Mouse (Mus musculus) inflammation-experienced regulatory T-cells, adult 6 months (primary cell): Measurements from ENCODE around the gene Alyref. TPM values are rescaled to one million over a fixed set of nuclear protein-coding genes. Genes with fewer than 3 reads are reported as not detected.

ENCODE experiments used
- ATAC-seq: one replicate; pipeline ENCODE4 v1.8.0; 2017
- polyA plus RNA-seq, 3 experiments: library from polyadenylated mRNA; unstranded; fragments of 100-300 nt; shearing (Covaris generic); gene quantifications; one replicate each; pipeline ENCODE4 v1.2.1; 2017

The Alyref gene
- polyA plus RNA-seq, 3 experiments from 2014 or later: 15.8 to 76.9 (median 47.7) TPM

- ATAC-seq: no peak
These were observed 27.1 kb upstream of the Alyref start, which contains the start of gene Sirt7 for GRCm38 (mm10) chr11:120625152-120625775. Sirt7 (minus strand) TSS chr11:120625240.

DNA sequence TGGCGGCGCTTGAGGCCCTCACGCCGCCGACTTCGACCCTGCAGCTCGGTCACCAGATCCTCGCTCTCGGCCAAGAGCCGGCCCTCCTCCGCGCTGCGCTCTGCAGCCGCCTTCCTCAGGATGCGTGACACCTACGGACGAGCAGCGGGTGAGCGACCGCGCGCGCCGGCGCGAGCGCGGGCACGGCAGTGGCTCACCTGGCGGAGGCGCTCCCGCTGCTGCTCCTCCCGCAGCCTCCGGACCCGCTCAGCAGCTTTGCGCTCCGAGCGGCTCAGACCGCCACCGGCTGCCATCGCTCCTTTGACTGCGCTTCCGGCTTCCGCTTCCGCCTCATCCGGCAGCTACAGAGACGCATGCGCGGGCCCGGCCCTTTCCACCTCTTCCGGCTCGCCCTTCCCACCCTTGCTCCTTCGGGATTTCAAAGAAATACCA lies 26.5 kb upstream of the Alyref start:
- ATAC-seq: peak; percentile 70

DNA sequence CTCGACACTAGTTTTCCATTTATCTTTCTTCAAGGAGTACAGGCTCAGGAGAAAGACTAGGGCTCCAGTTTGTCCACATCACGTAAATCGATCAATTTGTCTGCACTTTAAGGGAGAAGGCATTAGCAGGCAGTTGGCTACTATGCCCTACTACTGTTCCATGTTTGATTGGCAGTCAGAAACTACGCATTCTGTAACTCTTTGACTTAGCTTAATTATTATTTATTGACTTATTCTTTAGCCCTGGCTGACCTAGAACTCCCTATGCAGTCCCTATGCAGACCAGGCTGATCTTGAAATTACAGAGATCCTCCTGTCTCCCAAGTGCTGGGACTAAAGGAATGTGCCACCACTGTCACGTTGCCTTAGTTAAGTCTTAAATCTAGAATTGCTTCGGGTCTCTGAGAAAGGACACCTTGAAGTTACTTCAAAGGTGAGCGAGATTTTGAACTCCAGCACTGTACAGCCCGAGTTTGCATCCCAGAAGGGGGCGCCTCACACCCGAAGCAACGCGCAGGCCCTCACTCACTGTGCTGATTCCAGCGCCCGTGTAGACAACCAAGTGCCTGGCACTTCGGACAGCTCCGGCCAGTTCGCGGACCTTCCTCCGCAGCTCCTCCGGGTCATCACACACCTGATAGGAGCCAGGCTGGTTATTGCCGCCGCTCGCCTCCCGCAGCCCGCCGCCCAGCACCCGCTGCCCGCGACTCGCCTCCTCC lies 26.0 kb upstream of the Alyref start:
- peak; percentile 30 for ATAC-seq

- no peak for ATAC-seq
These were observed 24.6 kb upstream of the Alyref start for GRCm38 (mm10) chr11:120622805-120623204.

DNA sequence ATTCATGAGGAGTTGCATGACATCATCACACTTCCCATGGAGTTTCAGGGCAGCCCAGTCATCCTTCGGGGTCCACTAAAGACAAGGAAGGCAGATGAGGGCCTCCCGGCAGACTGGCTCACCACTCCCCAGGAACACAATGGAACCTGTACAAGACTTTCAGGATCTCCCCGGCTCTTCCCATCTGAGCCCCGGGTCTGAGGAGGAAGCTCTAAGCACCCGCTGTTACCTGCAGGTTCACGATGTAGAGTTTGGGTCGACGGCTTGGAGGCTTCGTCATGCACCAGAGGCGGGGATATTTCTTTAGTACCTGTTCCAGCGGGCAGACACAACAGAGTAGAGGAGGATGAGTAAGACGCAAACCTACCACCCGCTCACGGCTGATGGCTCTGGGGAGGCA lies 22.0 kb upstream of the Alyref start:
- ATAC-seq: no peak

GRCm38 (mm10) chr11:120618619-120619535 lies 20.7 kb upstream of the Alyref start:
- no peak for ATAC-seq

DNA sequence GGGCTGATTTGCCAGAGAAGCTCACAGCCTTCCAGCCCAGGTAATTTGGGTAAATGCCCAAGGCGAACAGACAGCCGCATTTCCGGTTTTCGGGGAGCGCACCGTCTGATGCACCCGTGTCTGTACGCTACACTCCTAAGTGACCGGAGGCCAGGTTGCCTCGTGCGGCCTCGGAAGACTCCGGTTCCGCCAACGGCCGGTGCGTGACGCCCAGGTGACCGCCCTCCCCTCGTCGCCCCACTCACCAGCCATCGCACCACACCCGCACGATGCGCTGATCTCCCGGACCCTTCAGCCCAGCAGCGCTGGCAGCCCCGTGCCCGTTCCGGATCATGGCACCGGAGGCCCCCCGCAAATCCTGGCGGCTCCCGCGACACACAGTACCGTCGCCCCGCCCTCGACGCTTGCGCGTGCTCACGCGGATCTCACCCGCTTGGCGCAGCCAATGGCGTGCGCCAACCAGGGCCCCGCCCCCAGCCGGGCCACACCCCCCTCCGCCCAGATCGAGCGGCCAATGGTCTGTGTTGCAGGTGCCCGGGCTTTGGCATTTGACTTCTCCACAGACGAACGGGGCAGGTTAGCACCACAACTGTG lies 19.5 kb upstream of the Alyref start, which contains the start of gene Pcyt2:
Gene Pcyt2 (minus strand): TSS at position 418 of the 594 bp plus-strand sequence.
- ATAC-seq: peak; percentile 94

DNA sequence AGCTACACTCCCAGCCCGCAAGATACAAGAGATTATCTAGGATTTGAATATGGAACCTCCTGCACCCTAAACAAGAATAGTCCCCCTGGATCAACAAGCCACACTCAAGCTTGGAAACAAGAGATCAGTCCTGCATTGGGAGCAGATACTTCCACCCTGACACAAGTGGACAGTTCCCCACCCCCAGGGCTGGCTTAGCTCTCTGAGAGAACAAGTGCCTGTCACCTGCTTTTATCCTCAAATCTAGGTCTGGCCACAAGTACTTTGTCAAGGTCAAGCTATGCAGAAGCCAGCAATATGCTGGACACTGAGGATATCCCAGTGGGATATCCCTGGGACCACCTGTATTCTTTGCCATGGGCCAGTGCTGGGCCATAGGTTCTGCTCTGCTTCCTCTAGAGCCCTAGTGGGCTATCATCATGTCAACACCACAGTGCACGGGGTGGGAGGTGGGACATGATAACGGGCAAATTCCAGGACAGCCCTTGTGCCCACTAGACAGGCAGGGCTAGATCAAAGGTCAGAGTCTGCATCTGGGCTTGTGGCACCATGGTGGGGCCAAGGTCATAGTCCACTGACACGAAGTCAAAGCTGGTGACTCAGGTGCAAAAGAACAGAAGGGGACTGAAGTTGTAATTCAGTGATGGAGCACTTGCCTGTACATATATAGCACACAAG lies 18.6 kb upstream of the Alyref start:
- ATAC-seq: no peak

DNA sequence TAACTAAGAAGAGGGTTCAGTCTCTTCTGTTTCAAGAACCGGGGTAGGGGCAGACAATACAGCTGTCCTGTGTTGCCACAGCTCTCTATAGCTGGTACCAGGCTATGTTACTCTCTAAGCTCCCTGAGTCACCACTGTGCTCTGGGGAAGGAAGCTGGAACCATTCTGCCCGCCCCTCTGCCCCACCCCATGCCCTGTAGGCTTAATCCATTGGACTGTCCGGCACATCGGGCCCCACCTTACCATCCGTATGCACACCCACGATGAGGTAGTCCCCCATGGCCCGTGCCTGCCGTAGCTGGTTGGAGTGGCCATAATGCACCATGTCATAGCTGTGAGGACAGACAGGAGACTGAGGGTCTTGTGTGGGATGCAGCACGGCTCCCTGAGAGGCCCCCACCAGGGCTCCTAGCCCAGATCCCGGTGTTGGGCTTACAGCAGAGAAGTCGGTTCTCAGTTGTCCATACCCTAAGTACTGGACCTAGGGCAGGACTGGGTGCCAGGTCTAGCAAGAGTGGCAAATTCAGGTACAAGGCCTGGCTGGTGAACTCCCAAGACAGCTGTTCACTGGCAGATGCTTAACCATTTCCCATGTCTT lies 17.5 kb upstream of the Alyref start:
- ATAC-seq: no peak

- no peak for ATAC-seq
These were observed 17.0 kb upstream of the Alyref start for GRCm38 (mm10) chr11:120615167-120615566.

- ATAC-seq: no peak
These were observed 15.8 kb upstream of the Alyref start for GRCm38 (mm10) chr11:120613976-120614375.

GRCm38 (mm10) chr11:120613481-120613972 lies 15.4 kb upstream of the Alyref start:
- no peak for ATAC-seq

DNA sequence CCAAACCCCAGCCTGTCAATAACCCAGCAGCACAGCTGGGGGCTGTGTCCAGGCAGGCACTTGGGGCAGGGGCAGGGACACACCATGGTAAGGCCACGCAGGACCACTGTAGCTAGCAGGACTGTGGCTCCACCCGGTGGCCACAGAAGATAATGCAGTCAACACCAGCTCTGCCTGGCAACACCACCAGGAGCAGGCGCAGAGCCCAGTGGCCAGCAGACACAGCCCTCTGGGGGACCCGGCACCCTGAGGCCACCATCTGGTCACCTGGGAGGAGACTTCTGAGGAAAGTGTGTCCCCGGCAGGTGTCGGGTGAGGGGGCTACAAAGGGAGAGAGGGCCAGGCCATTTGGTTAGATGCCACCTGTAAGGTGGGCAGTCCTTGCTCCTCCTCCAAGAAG lies 14.6 kb upstream of the Alyref start:
- peak; percentile 57 for ATAC-seq

DNA sequence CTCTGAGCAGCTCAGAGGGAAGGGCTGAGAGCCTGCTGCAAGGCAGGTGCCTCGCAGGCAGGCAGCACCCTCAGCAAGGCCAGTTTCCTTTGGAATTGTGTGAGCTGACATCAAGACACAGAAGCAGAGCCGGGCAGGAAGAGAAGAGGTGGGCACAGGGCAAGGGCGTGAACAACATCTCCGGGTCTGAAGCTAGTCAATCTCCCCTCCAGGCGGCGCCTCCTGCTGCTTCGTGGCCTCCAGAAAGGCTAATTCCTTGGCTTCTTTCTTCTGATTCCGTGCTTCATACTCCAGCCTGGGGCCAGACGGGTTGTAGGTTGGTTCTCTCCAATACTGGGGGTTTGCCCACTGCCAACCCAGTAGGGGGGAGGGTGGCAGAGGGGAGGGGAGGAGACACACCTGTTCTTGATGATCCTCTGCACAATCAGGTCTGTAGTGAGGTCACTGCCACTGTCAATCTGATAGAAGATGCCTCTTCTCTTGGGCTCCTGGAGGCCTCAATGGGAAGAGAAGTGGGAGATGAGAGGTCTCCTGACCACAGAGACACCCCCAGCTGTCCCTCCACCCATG lies 12.4 kb upstream of the Alyref start:
- ATAC-seq: no peak

GRCm38 (mm10) chr11:120609250-120609649 lies 11.1 kb upstream of the Alyref start:
- no peak for ATAC-seq

DNA sequence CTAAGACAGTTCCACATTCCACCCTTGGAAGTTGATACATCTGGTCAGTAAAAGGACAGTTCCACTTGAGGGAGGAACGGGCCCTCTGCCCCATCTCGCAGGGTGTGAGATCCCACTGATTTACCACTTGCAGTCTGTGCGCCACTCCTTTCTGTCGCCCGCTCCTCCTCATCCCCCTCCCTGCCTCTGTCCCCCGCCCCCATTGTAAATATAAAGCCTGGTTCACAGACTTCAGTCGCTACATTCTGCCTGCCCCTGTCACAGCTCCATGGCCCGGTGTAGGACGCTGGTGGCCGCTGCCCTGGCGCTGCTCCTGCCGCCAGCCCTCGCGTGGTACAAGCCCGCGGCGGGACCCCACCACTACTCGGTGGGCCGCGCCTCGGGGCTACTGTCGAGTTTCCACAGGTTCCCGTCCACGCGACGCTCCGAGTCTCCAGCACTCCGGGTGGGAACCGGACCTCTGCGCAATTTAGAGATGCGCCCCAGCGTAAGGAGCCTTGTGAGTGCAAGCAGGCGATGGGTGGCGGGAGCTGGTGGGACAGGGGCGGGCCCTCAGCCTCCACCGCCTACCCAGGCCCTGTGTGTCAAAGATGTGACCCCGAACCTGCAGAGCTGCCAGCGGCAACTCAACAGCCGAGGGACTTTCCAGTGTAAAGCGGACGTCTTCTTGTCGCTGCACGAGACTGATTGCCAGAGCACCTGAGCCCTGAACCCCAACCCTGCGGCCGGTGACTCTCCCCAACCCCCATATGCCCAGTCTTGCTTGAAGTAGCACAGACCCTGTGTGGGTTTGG lies 10.3 kb upstream of the Alyref start, which contains the start of gene Npb:
Gene Npb (plus strand): TSS at position 237 of the 794 bp plus-strand sequence.
- no peak for ATAC-seq

GRCm38 (mm10) chr11:120606764-120607163 lies 8.6 kb upstream of the Alyref start:
- no peak for ATAC-seq

DNA sequence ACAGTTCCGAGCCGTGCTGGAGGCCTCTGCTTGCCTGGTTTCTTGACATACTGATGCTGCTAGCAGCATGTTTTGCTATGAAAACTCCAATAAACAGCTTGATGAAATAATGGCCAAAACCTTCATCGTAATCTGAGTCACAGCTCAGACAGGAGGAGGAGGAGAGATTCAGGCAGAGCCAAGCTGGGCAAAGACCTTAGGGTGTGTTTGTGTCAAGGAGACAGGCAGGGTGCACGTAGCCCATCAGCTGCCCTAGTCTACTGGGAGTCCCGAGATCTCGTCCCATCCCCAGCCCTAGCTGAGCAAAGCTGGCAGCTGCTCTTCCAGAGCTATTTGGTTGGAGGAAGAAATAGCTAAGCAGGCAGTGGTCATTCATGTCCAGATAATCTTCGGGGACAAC lies 7.5 kb upstream of the Alyref start:
- no peak for ATAC-seq

GRCm38 (mm10) chr11:120603545-120603944 lies 5.4 kb upstream of the Alyref start:
- ATAC-seq: no peak

DNA sequence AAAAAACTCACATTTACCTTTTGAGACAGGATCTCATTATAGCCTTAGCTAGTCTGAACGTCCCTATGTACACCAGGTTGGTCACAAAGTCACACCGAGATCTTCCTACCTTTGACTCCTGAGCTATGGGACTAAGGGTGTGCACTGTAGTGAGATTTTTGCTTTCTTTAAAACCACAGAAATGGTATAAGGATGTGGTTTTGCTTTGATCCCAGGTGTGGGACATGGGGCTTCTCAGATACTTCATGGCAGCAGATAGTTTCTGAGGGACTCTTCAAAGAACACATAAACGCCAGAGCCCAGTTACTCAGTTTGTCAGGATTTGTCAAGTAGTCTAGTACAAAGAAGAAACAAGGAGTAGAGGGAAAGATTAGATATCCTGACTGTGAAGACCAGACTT lies 2.6 kb upstream of the Alyref start:
- peak; percentile 49 for ATAC-seq
